In genomic region chr1:63573432-63573831, GRCm38 (mm10) we compare ENCODE assay signal across 13 mouse cellular contexts. TPM values are rescaled to one million over a fixed set of nuclear protein-coding genes. Genes with fewer than 3 reads are reported as not detected.
DNase-seq lines count a peak whose midpoint lies in the region; ATAC-seq lines count a peak whose summit lies in the region.
"Had no signal": no experiment of that assay in that cellular context is flagged by ENCODE, and none has a peak within 500 bp of the region (broad histone marks: within the 10 kb centered on the region; RNA-seq: fewer than 3 reads in every experiment).

No protein-coding gene starts in this region.

- H3K27me3 ChIP-seq in embryonic facial prominence, embryonic 10.5 days (replicated peaks; ENCODE audit: low read depth, poor library complexity, severe bottlenecking): no peaks in the 10 kb centered on the region
- H3K27me3 ChIP-seq in hindbrain, embryonic 12.5 days: no peaks in the 10 kb centered on the region
- H3K27me3 ChIP-seq in neural tube, embryonic 11.5 days (ENCODE audit: control insufficient read depth, insufficient read depth, low read length): no peaks in the 10 kb centered on the region
- H3K27me3 ChIP-seq: lung, embryonic 15.5 days had no signal

- H3K36me3 ChIP-seq in embryonic facial prominence, embryonic 10.5 days (replicated peaks): no peaks in the 10 kb centered on the region
- H3K36me3 ChIP-seq in hindbrain, embryonic 12.5 days: no peaks in the 10 kb centered on the region
- H3K36me3 ChIP-seq in neural tube, embryonic 11.5 days (ENCODE audit: control insufficient read depth, insufficient read depth, low read length): no peaks in the 10 kb centered on the region
- H3K36me3 ChIP-seq: lung, embryonic 15.5 days had no signal

- H3K9ac ChIP-seq in hindbrain, embryonic 12.5 days: no peak overlapping the region
- H3K9ac ChIP-seq in neural tube, embryonic 11.5 days (ENCODE audit: low read length): no peak overlapping the region
- H3K9ac ChIP-seq: lung, embryonic 15.5 days had no signal

- H3K9me3 ChIP-seq in embryonic facial prominence, embryonic 10.5 days: no peaks in the 10 kb centered on the region
- H3K9me3 ChIP-seq in hindbrain, embryonic 12.5 days (replicated peaks): no peaks in the 10 kb centered on the region
- no peaks in the 10 kb centered on the region for H3K9me3 ChIP-seq in neural tube, embryonic 11.5 days (ENCODE audit: control insufficient read depth, low read length)
- H3K9me3 ChIP-seq: lung, embryonic 15.5 days had no signal

- H3K27ac ChIP-seq in embryonic facial prominence, embryonic 10.5 days (replicated peaks): peak overlapping the region; percentile 37; the same call in 1 of the 2 replicates
- H3K27ac ChIP-seq in hindbrain, embryonic 12.5 days: peak overlapping the region; percentile 58
- no peak overlapping the region for H3K27ac ChIP-seq in neural tube, embryonic 11.5 days (ENCODE audit: low read depth, low read length)
- H3K27ac ChIP-seq: lung, embryonic 15.5 days had no signal

- WGBS in embryonic facial prominence, embryonic 10.5 days: 65% methylated on average over 6 of the region's 6 CpGs
- WGBS in hindbrain, embryonic 12.5 days: 23% methylated on average over 6 of the region's 6 CpGs
- WGBS in neural tube, embryonic 11.5 days: 55% methylated on average over 6 of the region's 6 CpGs

- DNase-seq in left cerebral cortex, postnatal 14 days (ENCODE audit: low spot score in 2 of 2): peak; percentile 34 to 56
- no peak for DNase-seq in left cerebral cortex, adult 18-20 months (ENCODE audit: low spot score in 2 of 2)
- DNase-seq in embryonic facial prominence, embryonic 10.5 days (ENCODE audit: low spot score): peak; percentile 70
- peak; percentile 66 for DNase-seq in neural tube, embryonic 11.5 days (ENCODE audit: low spot score)
- no peak for DNase-seq in layer of hippocampus, adult 9-11 months
- no peak for DNase-seq in kidney, postnatal 25 days
- no peak for DNase-seq in frontal cortex, postnatal 14 days (ENCODE audit: low spot score in 2 of 2)
- DNase-seq: thymus, postnatal 25 days had no signal

- ATAC-seq in hindbrain, embryonic 12.5 days (ENCODE audit: low FRiP score): peak; percentile 82
- ATAC-seq in neural tube, embryonic 11.5 days (ENCODE audit: insufficient read depth, low FRiP score, low TSS enrichment): 0 out of 2 replicates have a peak, but pooled peaks have one; percentile 48

- intact Hi-C loops in left cerebral cortex, postnatal 14 days (cut with DNase I): no loop called here

- H3K4me2 ChIP-seq in hindbrain, embryonic 12.5 days (replicated peaks): 0 out of 2 replicates have a peak overlapping the region, but pooled peaks have one; percentile 11
- no peak overlapping the region for H3K4me2 ChIP-seq in neural tube, embryonic 11.5 days (ENCODE audit: low read depth)
- H3K4me2 ChIP-seq: lung, embryonic 15.5 days had no signal

- peaks cover 24% of the 10 kb centered on the region for H3K4me1 ChIP-seq in embryonic facial prominence, embryonic 10.5 days
- H3K4me1 ChIP-seq in hindbrain, embryonic 12.5 days: peaks cover 18% of the 10 kb centered on the region
- H3K4me1 ChIP-seq in neural tube, embryonic 11.5 days (ENCODE audit: control insufficient read depth, insufficient read depth, low read length): peaks cover 8% of the 10 kb centered on the region; the same call in 1 of the 2 replicates
- H3K4me1 ChIP-seq: lung, embryonic 15.5 days had no signal

- no peak overlapping the region for H3K4me3 ChIP-seq in embryonic facial prominence, embryonic 10.5 days
- no peak overlapping the region for H3K4me3 ChIP-seq in hindbrain, embryonic 12.5 days
- H3K4me3 ChIP-seq in neural tube, embryonic 11.5 days (ENCODE audit: low read depth, low read length): no peak overlapping the region
- H3K4me3 ChIP-seq: lung, embryonic 15.5 days had no signal

RNA-seq across cellular contexts. Expression of gene Gm39653, which starts 42.3 kb away (rescaled TPM):
- not detected for total RNA-seq in left cerebral cortex, postnatal 14 days (2021)
- under 1 TPM in 1 of 2 experiments, not detected in 1; 0.67 TPM for total RNA-seq in left cerebral cortex, adult 18-20 months (2021)
- polyA plus RNA-seq in embryonic facial prominence, embryonic 10.5 days (2016; fragmentation: Nextera tagmentation; extraction: Ambion mirVana): not detected in 2 replicates
- not detected in 2 replicates for polyA plus RNA-seq in hindbrain, embryonic 12.5 days (2016; fragmentation: Nextera tagmentation; extraction: Ambion mirVana)
- not detected in 2 replicates for polyA plus RNA-seq in neural tube, embryonic 11.5 days (2014; fragmentation: Nextera tagmentation; extraction: Ambion mirVana)
- total RNA-seq: ES-E14 had no signal
- polyA plus RNA-seq: heart, postnatal 0 days; large intestine, adult 2 months; lung, embryonic 15.5 days had no signal

Comparison
In these comparisons a context has a peak if more than half of its experiments do, and no peak if none do; other contexts are left out.
1. DNase-seq: peak in left cerebral cortex, postnatal 14 days (2 of 2), embryonic facial prominence, embryonic 10.5 days (single experiment) and neural tube, embryonic 11.5 days (single experiment); none in left cerebral cortex, adult 18-20 months (0 of 2), layer of hippocampus, adult 9-11 months (single experiment), kidney, postnatal 25 days (0 of 2) and frontal cortex, postnatal 14 days (0 of 2).